Mouse (Mus musculus) testis, adult 2 months (tissue): ENCODE data around the gene Ctxn1.

Experiments
- CTCF ChIP-seq: fragments of 200-500 bp; IDR thresholded peaks from 2 replicates; pipeline ENCODE4 v1.5.1; 2012; ENCODE audit warnings: low read depth, mild to moderate bottlenecking, inconsistent platforms, low read length, moderate library complexity; ENCODE audit not compliant: control insufficient read depth, insufficient read depth, insufficient replicate concordance
- POLR2A ChIP-seq: fragments of 200-500 bp; IDR thresholded peaks from 2 replicates; pipeline ENCODE4 v1.6.1; 2012; ENCODE audit warnings: low read depth, mild to moderate bottlenecking, inconsistent platforms, low read length, moderate library complexity; ENCODE audit not compliant: control insufficient read depth

DNA sequence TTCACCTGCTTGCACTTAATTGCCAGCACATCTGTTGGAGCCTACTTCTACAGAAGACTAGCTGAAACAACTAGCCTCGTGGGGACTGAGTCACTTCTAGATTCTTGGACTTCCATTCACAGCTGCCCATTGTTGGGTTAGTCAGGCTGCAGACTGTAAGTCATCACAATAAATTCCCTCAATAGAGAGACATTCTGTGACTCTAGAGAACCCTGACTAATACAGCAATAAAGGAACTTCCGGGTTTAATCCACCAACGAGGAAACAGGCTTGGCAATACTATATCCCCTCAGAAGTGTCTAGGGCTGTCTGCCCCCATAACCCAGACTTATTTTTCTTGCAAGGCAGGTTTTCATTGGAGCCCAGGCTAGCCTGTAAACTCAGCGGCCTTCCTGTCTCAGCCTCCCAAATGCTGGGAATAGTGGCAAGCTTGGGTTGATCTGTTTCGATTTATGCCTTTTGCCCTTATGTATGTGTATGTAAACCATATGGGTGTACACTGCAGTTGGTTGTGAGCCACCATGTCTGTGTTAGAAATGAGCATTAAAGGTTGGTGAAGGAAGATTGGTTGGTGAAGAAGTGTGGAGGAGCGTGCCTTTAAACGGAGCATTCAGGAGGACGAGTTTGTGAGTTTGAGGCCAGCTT, 6.8 kb downstream of the Ctxn1 start:
- TF ChIP-seq CTCF: no peak
- no peak for TF ChIP-seq POLR2A
